ENCODE assay signal across 8 mouse cellular contexts in the genomic region with DNA sequence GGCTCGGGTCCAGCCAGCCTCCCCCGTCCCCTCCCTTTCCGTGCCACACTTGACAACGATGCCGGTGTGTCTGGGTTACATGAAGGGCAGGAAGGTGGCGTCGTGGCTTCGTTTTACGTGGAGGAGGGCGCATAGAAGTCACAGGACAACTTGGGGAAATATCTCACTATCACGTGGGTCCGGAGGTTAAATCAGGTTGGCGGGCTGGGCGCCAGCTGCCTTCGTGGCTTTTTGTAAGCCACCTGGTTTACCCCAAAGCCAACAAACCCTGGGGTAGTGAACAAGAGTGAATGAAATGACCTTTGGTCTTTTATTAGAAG. TPM values are rescaled to one million over a fixed set of nuclear protein-coding genes. Genes with fewer than 3 reads are reported as not detected.
A peak's percentile ranks its signal among the peaks of the same experiment; 100 is the strongest.
DNase-seq lines count a peak whose midpoint lies in the region; ATAC-seq and TF ChIP-seq lines count a peak whose summit lies in the region.

No protein-coding gene starts in this region.

- H3K27me3 ChIP-seq in testis, adult 2 months (ENCODE audit: control insufficient read depth, insufficient read depth, low read length) = no peaks in the 10 kb centered on the region
- no peaks in the 10 kb centered on the region for H3K27me3 ChIP-seq in liver, embryonic 12.5 days (replicated peaks)
- H3K27me3 ChIP-seq in neural tube, embryonic 14.5 days (ENCODE audit: control insufficient read depth, insufficient read depth, low read length) = no peaks in the 10 kb centered on the region

- intact Hi-C loops in gastrocnemius, adult 2 months (cut with DNase I) = loop anchor here (5.0 kb wide), 1 partner anchor 41 kb away; no protein-coding TSS in a partner anchor

- ATAC-seq in liver, embryonic 12.5 days = no peak
- ATAC-seq in neural tube, embryonic 14.5 days (ENCODE audit: low read depth) = no peak
- ATAC-seq in monocyte, adult 5-6 weeks (replicated peaks; ENCODE audit: insufficient number of reproducible peaks, low FRiP score, low TSS enrichment, poor library complexity, severe bottlenecking) = no peak

- H3K9me3 ChIP-seq in liver, embryonic 12.5 days (replicated peaks) = no peaks in the 10 kb centered on the region
- H3K9me3 ChIP-seq in neural tube, embryonic 14.5 days (ENCODE audit: control insufficient read depth, low read length) = no peaks in the 10 kb centered on the region

- peak overlapping the region; percentile 78 for H3K4me3 ChIP-seq in testis, adult 2 months (ENCODE audit: control insufficient read depth, low read depth, low read length)
- peak overlapping the region; percentile 94 for H3K4me3 ChIP-seq in gastrocnemius, adult 2 months
- peak overlapping the region; percentile 74 for H3K4me3 ChIP-seq in liver, embryonic 12.5 days
- peak overlapping the region; percentile 73 for H3K4me3 ChIP-seq in neural tube, embryonic 14.5 days (ENCODE audit: low read depth, low read length)

- peak overlapping the region; percentile 99 for H3K4me2 ChIP-seq in liver, embryonic 12.5 days
- peak overlapping the region; percentile 97 for H3K4me2 ChIP-seq in neural tube, embryonic 14.5 days (ENCODE audit: low read depth, low read length)

- TF ChIP-seq POLR2A in testis, adult 2 months (IDR thresholded peaks at IDR 0.05; ENCODE audit: control insufficient read depth, low read depth, low read length) = no peak

- DNase-seq in testis, postnatal 14 days (ENCODE audit: low spot score) = no peak
- DNase-seq in cerebellum, adult 18-20 months = peak; percentile 36 to 56
- DNase-seq in gastrocnemius, adult 2 months = peak; percentile 80
- DNase-seq in induced T-regulatory cell, adult 2 months (ENCODE audit: low read depth) = peak; percentile 89

- peak overlapping the region; percentile 75 for H3K9ac ChIP-seq in liver, embryonic 12.5 days
- H3K9ac ChIP-seq in neural tube, embryonic 14.5 days (replicated peaks; ENCODE audit: low read depth, low read length) = peak overlapping the region; percentile 41; the same call in 1 of the 2 replicates

- H3K36me3 ChIP-seq in testis, adult 2 months (ENCODE audit: control insufficient read depth, insufficient read depth, low read length) = no peaks in the 10 kb centered on the region
- peaks cover 33% of the 10 kb centered on the region for H3K36me3 ChIP-seq in liver, embryonic 12.5 days
- H3K36me3 ChIP-seq in neural tube, embryonic 14.5 days (ENCODE audit: control insufficient read depth, insufficient read depth, low read length) = no peaks in the 10 kb centered on the region

- no peak for TF ChIP-seq CTCF in testis, adult 2 months (IDR thresholded peaks at IDR 0.05; ENCODE audit: control insufficient read depth, insufficient read depth, insufficient replicate concordance, low read depth, low read length)
- TF ChIP-seq CTCF in gastrocnemius, adult 2 months (IDR thresholded peaks at IDR 0.05) = no peak

- 4% methylated on average over 15 of the region's 15 CpGs for WGBS in liver, embryonic 12.5 days (ENCODE audit: insufficient replicate concordance)
- under 1% methylated on average over 15 of the region's 15 CpGs for WGBS in neural tube, embryonic 14.5 days

- peak overlapping the region; percentile 46 for H3K27ac ChIP-seq in testis, adult 2 months (ENCODE audit: control insufficient read depth, insufficient read depth, low read depth, low read length)
- peak overlapping the region; percentile 90 for H3K27ac ChIP-seq in gastrocnemius, adult 2 months
- H3K27ac ChIP-seq in liver, embryonic 12.5 days = peak overlapping the region; percentile 67
- no peak overlapping the region for H3K27ac ChIP-seq in neural tube, embryonic 14.5 days (ENCODE audit: low read depth, low read length)

- peaks cover 24% of the 10 kb centered on the region for H3K4me1 ChIP-seq in testis, adult 2 months (ENCODE audit: control insufficient read depth, insufficient read depth, low read length)
- peaks cover 80% of the 10 kb centered on the region for H3K4me1 ChIP-seq in liver, embryonic 12.5 days
- peaks cover 6% of the 10 kb centered on the region; the same call in 1 of the 2 replicates for H3K4me1 ChIP-seq in neural tube, embryonic 14.5 days (ENCODE audit: control insufficient read depth, insufficient read depth, low read length)

RNA-seq across cellular contexts. Expression of gene Ung, which starts 1.3 kb away (rescaled TPM):
- 8.2 and 9.4 TPM in 2 replicates for polyA plus RNA-seq in testis, adult 2 months (2012; rRNA removed)
- total RNA-seq in gastrocnemius, adult 2 months (2021) = 10 to 100 TPM in 1 of 2 experiments, 1 to 10 TPM in 1; 9.2 to 10.5 TPM
- polyA plus RNA-seq in liver, embryonic 12.5 days (2016; fragmentation: Nextera tagmentation; extraction: Ambion mirVana) = 40.1 and 40.7 TPM in 2 replicates
- 4.1 and 4.8 TPM in 2 replicates for polyA plus RNA-seq in neural tube, embryonic 14.5 days (2014; fragmentation: Nextera tagmentation; extraction: Ambion mirVana)
- 1.9 to 4.0 TPM (median 2.7 TPM) in 3 replicates for total RNA-seq in monocyte, adult 5-6 weeks (2017)

RNA-seq across cellular contexts. Expression of gene Alkbh2, which starts 3.5 kb away (rescaled TPM):
- 2.2 and 3.1 TPM in 2 replicates for polyA plus RNA-seq in testis, adult 2 months (2012; rRNA removed)
- under 1 TPM; 0.28 to 0.61 TPM for total RNA-seq in gastrocnemius, adult 2 months (2021)
- 8.2 and 8.8 TPM in 2 replicates for polyA plus RNA-seq in liver, embryonic 12.5 days (2016; fragmentation: Nextera tagmentation; extraction: Ambion mirVana)
- 8.2 TPM in 2 replicates for polyA plus RNA-seq in neural tube, embryonic 14.5 days (2014; fragmentation: Nextera tagmentation; extraction: Ambion mirVana)
- 1.6 to 12.8 TPM (median 8.9 TPM) in 3 replicates for total RNA-seq in monocyte, adult 5-6 weeks (2017)

RNA-seq across cellular contexts. Expression of gene Acacb, which starts 14.9 kb away (rescaled TPM):
- 3.0 and 4.6 TPM in 2 replicates for polyA plus RNA-seq in testis, adult 2 months (2012; rRNA removed)
- 100 to 1,000 TPM; 177 to 191 TPM for total RNA-seq in gastrocnemius, adult 2 months (2021)
- polyA plus RNA-seq in liver, embryonic 12.5 days (2016; fragmentation: Nextera tagmentation; extraction: Ambion mirVana) = 0.60 and 0.70 TPM in 2 replicates
- 3.2 and 4.8 TPM in 2 replicates for polyA plus RNA-seq in neural tube, embryonic 14.5 days (2014; fragmentation: Nextera tagmentation; extraction: Ambion mirVana)
- total RNA-seq in monocyte, adult 5-6 weeks (2017) = 0.10 to 0.21 TPM (median 0.19 TPM) in 3 replicates

RNA-seq across cellular contexts. Expression of gene Svop, which starts 40.1 kb away (rescaled TPM):
- polyA plus RNA-seq in testis, adult 2 months (2012; rRNA removed) = 21.9 and 27.0 TPM in 2 replicates
- not detected for total RNA-seq in gastrocnemius, adult 2 months (2021)
- polyA plus RNA-seq in liver, embryonic 12.5 days (2016; fragmentation: Nextera tagmentation; extraction: Ambion mirVana) = not detected in 2 replicates
- polyA plus RNA-seq in neural tube, embryonic 14.5 days (2014; fragmentation: Nextera tagmentation; extraction: Ambion mirVana) = 80.0 and 80.3 TPM in 2 replicates
- not detected in 3 replicates for total RNA-seq in monocyte, adult 5-6 weeks (2017)
